ENCODE assay signal across 8 mouse cellular contexts in the genomic region with DNA sequence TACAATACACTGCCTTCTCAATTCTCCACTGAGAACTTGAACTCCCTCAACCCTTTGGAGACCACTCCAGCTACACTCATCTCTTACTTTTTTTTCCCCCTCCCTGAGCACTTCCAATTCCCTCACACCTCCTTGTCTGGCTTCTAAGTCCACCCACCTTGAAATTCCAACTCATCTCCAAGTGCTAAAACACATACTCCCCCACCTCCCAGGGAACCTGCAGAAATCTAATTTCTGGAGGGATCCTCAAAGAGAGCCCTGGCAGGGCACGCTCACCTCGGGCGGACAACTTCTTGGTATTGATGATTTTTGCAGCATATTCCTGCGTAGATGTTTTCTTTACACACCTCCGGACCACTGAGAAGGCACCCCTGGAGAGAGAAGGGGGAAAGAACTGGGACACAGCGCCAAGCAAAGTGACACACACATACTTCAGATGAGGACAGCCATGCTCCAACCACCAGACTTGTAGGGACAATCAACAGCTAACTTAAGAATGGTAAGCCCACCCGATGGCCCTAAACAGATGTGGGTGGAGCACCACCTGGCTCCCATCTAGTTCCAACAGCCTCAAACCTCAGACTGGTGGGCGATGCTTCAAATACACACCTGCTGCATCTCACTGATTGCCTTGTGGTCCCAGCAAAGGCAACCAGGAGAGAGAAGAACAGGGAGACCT. TPM values are rescaled to one million over a fixed set of nuclear protein-coding genes. Genes with fewer than 3 reads are reported as not detected.
DNase-seq lines count a peak whose midpoint lies in the region; ATAC-seq lines count a peak whose summit lies in the region.
"Had no signal": no experiment of that assay in that cellular context is flagged by ENCODE, and none has a peak within 500 bp of the region (broad histone marks: within the 10 kb centered on the region; RNA-seq: fewer than 3 reads in every experiment).

No protein-coding gene starts in this region.

- 62% methylated on average over 8 of the region's 8 CpGs for WGBS in lung, embryonic 16.5 days
- 66% methylated on average over 8 of the region's 8 CpGs for WGBS in embryonic facial prominence, embryonic 15.5 days
- 73% methylated on average over 8 of the region's 8 CpGs for WGBS in neural tube, embryonic 13.5 days

- no peak overlapping the region for H3K27ac ChIP-seq in lung, embryonic 16.5 days (ENCODE audit: low read length)
- no peak overlapping the region for H3K27ac ChIP-seq in embryonic facial prominence, embryonic 15.5 days (replicated peaks)
- peak overlapping the region; percentile 91; the same call in 1 of the 2 replicates for H3K27ac ChIP-seq in neural tube, embryonic 13.5 days (replicated peaks)
- H3K27ac ChIP-seq: macrophage had no signal

- no peaks in the 10 kb centered on the region for H3K9me3 ChIP-seq in lung, embryonic 16.5 days (ENCODE audit: control insufficient read depth, low read length)
- no peaks in the 10 kb centered on the region for H3K9me3 ChIP-seq in embryonic facial prominence, embryonic 15.5 days (replicated peaks)
- no peaks in the 10 kb centered on the region for H3K9me3 ChIP-seq in neural tube, embryonic 13.5 days

- peaks cover 10% of the 10 kb centered on the region; the same call in 1 of the 2 replicates for H3K36me3 ChIP-seq in lung, embryonic 16.5 days (ENCODE audit: control insufficient read depth, insufficient read depth, low read length)
- peaks cover 38% of the 10 kb centered on the region for H3K36me3 ChIP-seq in embryonic facial prominence, embryonic 15.5 days
- H3K36me3 ChIP-seq in neural tube, embryonic 13.5 days: peaks cover 41% of the 10 kb centered on the region

- no peaks in the 10 kb centered on the region for H3K27me3 ChIP-seq in lung, embryonic 16.5 days (ENCODE audit: control insufficient read depth, insufficient read depth, low read depth, low read length)
- H3K27me3 ChIP-seq in embryonic facial prominence, embryonic 15.5 days: no peaks in the 10 kb centered on the region
- H3K27me3 ChIP-seq in neural tube, embryonic 13.5 days: no peaks in the 10 kb centered on the region

- peak overlapping the region; percentile 96 for H3K4me2 ChIP-seq in lung, embryonic 16.5 days (ENCODE audit: low read depth, low read length)
- peak overlapping the region; percentile 89 for H3K4me2 ChIP-seq in embryonic facial prominence, embryonic 15.5 days (replicated peaks)
- peak overlapping the region; percentile 71 for H3K4me2 ChIP-seq in neural tube, embryonic 13.5 days

- peak overlapping the region; percentile 80 for H3K9ac ChIP-seq in lung, embryonic 16.5 days (ENCODE audit: low read length)
- peak overlapping the region; percentile 64; the same call in 1 of the 2 replicates for H3K9ac ChIP-seq in embryonic facial prominence, embryonic 15.5 days
- H3K9ac ChIP-seq in neural tube, embryonic 13.5 days: peak overlapping the region; percentile 91

- no peak for DNase-seq in lung, adult 18-20 months
- DNase-seq in induced T-regulatory cell, adult 2 months (ENCODE audit: low read depth): peak; percentile 25
- no peak for DNase-seq in urinary bladder, postnatal 36 days (ENCODE audit: low spot score in 2 of 2)
- DNase-seq in urinary bladder, postnatal 14 days (ENCODE audit: low spot score): no peak

- H3K4me3 ChIP-seq in lung, embryonic 16.5 days (ENCODE audit: low read length): peak overlapping the region; percentile 78
- peak overlapping the region; percentile 87 for H3K4me3 ChIP-seq in embryonic facial prominence, embryonic 15.5 days (replicated peaks)
- H3K4me3 ChIP-seq in neural tube, embryonic 13.5 days: peak overlapping the region; percentile 86

- H3K4me1 ChIP-seq in lung, embryonic 16.5 days (replicated peaks; ENCODE audit: control insufficient read depth, insufficient read depth, low read length): peaks cover 15% of the 10 kb centered on the region
- peaks cover 42% of the 10 kb centered on the region for H3K4me1 ChIP-seq in embryonic facial prominence, embryonic 15.5 days
- peaks cover 72% of the 10 kb centered on the region for H3K4me1 ChIP-seq in neural tube, embryonic 13.5 days (replicated peaks)

- no peak for ATAC-seq in lung, embryonic 16.5 days (ENCODE audit: low read depth)
- no peak for ATAC-seq in embryonic facial prominence, embryonic 15.5 days (ENCODE audit: insufficient number of reproducible peaks, low FRiP score, low TSS enrichment, low read depth)
- no peak for ATAC-seq in neural tube, embryonic 13.5 days (ENCODE audit: low read depth)

RNA-seq across cellular contexts. Expression of a gene that starts 1.5 kb away (rescaled TPM):
- polyA plus RNA-seq in lung, embryonic 16.5 days (2015; fragmentation: Nextera tagmentation; extraction: Ambion mirVana): 33.7 and 37.0 TPM in 2 replicates
- 54.3 and 56.3 TPM in 2 replicates for polyA plus RNA-seq in embryonic facial prominence, embryonic 15.5 days (2015; fragmentation: Nextera tagmentation; extraction: Ambion mirVana)
- 155 and 159 TPM in 2 replicates for polyA plus RNA-seq in neural tube, embryonic 13.5 days (2015; fragmentation: Nextera tagmentation; extraction: Ambion mirVana)

RNA-seq across cellular contexts. Expression of a gene that starts 44.1 kb away (rescaled TPM):
- 1.8 and 2.1 TPM in 2 replicates for polyA plus RNA-seq in lung, embryonic 16.5 days (2015; fragmentation: Nextera tagmentation; extraction: Ambion mirVana)
- polyA plus RNA-seq in embryonic facial prominence, embryonic 15.5 days (2015; fragmentation: Nextera tagmentation; extraction: Ambion mirVana): 4.5 TPM in 2 replicates
- polyA plus RNA-seq in neural tube, embryonic 13.5 days (2015; fragmentation: Nextera tagmentation; extraction: Ambion mirVana): 1.2 TPM in 2 replicates

RNA-seq across cellular contexts. Expression of a gene that starts 58.0 kb away (rescaled TPM):
- polyA plus RNA-seq in lung, embryonic 16.5 days (2015; fragmentation: Nextera tagmentation; extraction: Ambion mirVana): 26.6 and 29.9 TPM in 2 replicates
- polyA plus RNA-seq in embryonic facial prominence, embryonic 15.5 days (2015; fragmentation: Nextera tagmentation; extraction: Ambion mirVana): 35.1 and 38.8 TPM in 2 replicates
- 17.4 and 20.8 TPM in 2 replicates for polyA plus RNA-seq in neural tube, embryonic 13.5 days (2015; fragmentation: Nextera tagmentation; extraction: Ambion mirVana)
